Mouse (Mus musculus) Muller cell, postnatal 12 days (primary cell): Measurements from ENCODE around the gene Ephb3.
A peak's percentile ranks its signal among the peaks of the same experiment; 100 is the strongest.

Source experiments
- DNase-seq: peaks from one replicate; pipeline ENCODE4 v3.0.0-alpha.2; 2015; ENCODE audit errors: inconsistent ontology term

The Ephb3 gene

DNA sequence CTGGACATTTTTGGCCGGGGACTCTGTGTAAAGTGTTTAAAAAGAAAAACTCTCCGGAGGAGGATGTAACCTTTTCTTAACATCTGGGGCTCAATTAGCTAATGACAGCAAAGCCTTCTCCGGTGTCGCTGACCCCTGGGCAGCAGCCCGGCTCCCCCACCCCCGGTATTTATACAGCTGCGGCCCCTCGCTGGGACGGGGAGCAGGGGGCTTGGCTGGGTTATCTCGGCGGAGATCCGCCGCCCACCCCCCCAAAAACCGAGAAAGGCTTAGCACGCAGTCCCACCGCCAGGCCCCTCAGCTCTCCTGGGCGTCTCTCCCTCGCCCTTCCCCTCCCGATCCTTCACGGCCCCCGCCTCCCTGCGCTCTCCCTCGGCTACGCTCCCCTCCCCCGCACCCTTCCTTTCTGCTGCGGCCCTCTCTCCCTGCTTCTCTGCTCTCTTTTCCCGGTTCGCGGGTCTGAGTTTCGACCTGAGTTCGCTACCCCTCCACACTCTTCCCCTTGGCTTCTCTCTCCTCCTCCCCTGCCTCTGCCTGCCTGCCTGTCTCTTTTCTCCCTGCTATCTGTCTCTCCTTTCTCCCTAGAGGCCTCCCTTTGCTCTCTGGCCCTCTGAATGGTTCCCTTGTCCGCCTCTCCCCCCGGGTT is 42.0 kb downstream of the Ephb3 start:
- DNase-seq, result peak; percentile 29

DNA sequence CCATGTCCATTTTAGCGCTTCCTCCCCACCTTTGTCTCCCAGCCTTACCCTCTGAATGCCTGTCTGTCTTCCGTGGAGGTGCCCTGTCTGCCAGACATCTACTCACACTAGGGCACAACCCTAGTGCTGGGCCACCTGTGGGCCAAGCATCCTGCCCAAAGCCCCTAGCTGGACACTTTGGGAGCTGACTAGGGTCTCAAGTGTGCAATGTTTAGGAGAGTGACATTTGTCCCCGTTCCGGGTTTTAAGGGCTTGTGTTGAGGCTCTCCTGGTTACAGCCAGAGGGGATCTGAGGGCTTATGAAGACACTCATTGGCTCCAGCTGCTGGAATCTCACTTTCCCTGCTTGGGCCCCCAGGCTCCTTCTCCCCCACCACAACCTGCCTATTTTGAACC is 42.5 kb downstream of the Ephb3 start:
- DNase-seq, result no peak

DNA sequence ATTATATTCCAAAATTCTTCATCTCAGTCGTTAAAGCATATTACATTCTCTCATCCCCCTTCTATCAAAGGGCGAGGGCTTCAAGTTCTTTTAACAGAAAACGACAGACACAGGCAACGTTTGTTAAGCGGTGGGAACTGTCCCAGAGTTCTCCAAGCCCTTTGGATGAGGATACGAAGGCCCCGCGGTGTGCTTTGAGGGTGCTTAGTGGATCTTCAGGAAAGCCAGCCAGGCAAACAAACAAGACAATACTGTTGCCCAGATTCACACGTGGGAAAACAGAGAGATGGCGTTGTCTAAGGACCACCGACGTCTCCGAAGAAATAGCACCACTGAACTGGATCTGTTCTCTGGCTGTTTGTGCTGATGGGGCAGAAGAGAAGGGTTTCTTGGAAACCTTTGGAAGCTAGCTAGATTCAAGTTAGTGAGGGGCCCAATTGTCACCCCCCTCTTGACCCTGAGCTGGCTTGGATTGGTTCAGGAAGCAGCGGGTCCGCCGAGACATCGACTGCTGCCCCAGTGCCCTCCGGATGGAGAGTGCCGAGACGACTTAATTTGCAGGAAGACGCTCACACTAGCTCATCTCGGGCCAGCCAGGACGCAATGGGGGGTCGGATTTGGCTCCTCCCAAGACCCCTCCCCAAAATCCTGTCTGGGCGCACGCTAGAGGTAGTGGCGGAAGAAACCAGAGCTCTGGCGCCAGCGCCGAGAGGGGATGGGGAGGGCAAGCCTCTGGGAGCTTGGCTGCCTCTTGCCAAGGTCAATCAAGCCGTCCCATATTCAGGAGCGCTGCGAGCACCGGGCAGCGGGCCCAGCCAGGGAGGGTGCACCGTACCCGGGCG is 43.5 kb downstream of the Ephb3 start:
- DNase-seq, result peak; percentile 59

DNA sequence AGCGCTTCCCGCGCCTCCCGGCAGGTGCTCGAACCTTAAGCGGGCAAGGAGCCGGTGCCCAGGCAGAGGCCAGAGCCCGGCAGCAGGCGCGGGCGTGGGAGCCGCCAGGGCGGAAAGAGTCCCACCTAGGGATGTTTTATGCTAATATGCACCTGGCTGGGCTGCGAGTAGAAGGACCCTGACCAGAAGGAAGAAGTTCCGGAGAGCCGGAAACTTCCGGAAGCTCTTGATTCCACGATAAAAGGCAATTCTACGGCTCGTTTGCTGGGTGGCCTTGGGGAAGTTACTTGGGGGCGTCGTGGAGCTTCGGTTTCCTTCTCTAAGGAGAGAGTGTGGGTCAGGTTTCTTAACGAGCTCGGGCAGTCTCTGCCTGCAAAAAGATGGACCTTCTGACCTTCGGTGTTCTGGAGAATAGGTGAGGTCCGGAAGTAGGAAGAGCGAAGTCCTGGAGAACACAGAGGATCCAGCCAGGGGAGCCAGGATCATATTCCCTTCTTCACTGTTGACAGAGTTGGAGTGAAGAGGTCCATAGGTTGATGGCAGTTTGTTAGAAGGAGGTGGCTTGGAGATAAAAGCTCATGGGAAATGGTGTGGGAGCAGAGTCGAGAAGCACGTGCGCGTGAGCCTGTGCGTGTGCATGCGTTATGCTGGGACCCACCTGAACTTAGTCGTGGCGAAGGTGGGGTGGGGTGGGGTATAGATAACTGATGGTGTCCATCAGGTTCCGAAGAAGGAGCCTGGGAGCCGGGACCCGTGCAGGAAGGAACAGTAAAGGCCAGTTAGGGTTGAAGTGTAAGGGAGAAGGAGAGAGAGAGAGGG is 44.4 kb downstream of the Ephb3 start:
- no peak for DNase-seq

DNA sequence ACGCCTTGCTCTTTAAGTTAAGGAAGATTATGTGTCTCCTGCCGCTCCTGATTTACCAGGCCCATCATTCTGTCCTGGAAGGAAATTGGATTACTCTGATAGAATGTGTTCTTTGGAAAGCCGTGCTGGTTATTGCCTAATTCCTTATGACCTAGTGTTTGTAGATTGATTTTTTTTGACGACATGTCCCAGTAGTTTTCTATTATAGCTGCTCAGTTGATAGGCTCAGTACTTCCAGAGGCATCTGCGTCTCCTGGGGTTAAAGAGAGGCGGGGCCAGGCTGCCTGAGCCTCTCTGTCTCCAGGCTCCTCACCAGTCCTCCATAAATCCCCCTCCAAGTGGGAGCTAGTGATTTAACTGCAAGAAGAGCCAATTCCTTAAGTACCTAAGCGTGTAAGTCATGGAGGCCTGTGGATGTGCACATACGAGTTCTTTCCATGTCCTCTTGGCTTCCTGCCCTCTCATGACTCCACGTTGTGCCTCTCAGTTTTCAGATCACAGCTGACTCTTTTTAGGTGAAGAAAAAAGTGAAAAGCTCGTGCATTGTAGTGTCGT is 47.9 kb downstream of the Ephb3 start:
- DNase-seq, result no peak

DNA sequence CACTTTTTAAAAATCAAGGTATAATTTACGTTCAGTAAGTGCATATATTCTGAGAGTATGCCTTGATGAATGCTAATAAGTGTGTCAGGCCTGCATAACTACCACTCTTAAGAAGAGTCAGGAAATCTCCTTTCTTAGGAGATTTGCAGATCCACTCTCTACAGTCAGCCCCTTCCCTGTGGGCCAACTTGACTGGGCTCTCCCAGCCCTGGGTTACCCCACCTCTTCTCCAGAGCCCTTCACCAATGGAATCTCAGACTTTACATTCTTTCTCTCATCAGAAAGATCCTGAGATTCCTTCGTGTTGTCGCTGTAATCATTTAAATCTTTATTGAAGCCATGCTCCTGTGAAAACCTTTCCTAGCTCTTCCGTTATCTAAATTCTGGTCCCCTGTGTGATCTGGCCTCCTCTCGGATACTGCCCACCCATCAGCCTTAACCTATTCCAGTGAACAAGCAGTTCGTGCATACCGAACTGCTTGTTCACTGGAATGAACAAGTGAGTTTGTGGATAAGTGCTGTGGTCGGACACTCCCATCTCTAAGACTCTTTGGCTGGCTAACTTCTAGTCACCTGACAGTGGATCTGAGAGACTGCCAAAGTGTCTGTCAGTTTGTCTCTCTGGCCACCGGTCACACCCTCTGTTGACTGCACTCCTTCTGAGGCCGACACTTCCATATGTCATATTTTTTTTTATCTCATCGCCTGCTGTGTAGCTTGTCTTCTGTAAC is 51.2 kb downstream of the Ephb3 start:
- DNase-seq, result no peak

DNA sequence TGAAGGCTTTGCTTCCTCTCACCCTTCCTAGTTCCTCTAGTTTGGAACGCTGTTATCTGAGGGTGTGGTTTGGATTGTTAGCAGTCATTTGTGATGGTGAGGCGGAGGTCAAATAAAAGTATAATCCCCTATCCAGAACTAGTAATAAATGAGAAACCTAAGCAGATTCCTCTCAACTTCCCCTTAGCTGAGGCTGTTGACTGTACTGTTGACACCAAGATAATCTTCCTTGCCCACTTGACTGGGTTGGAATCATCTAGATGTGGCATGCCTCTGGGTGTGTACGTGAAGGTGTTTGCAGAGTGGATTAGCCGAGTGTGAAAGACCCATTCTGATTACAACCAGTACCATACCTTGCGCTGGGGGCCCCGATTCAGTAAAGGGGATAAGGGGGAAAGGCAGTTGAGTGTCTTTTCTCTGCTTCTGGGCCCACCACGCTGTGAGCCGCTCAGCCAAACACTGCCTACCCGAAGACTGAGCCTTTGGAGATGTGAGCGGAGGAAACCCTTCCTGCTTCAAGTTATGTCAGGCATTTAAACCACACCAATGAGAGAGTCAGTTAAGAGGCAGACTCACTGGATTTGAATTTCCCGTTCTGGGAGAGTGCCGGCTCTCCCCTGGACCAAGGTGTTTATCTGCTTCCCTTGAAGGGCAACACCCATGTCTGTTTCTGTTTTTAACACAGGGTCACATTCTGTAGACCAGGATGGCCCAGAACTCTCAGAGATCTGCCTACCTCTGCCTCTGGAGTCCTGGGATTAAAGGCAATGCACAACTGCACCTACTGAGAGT is 52.2 kb downstream of the Ephb3 start:
- DNase-seq, result no peak

DNA sequence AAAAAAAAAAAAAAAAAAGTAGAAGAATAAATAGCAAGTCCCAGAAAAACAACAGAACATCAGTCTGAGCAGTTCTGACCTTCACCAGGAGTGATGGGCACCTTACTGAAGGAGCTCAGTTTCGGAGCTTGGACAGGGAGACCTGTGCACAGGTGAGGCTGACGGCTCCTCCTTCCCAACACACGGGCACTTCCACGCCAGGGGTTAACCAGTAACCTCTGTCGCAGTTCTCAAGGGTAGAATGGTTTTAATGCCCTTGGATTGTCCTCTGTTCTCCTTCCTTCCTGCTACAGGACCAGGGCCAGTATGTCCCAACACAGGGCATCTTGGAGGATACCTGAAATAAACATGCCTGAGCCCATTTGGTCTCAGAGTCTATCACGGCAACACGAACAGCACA is 60.9 kb downstream of the Ephb3 start:
- no peak for DNase-seq

DNA sequence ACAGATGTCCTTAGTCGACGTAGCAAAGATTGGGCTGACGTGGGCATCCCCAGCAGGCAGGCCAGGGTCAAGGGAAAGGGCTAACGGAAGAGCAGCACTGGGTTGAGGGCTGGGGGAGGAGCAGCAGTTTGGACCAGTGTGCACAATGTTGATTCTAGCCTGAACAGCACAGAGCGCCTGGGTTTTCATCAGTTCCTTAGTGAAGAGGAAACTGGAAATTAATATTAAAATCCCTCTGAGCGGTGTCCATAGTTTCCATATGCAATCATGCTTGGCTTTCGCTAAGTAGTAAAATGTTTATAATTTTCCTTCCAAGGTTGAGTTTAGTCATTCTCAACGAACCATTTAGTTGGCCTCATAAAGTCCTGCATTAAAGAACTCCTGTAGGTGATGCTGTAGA is 65.2 kb downstream of the Ephb3 start:
- DNase-seq, result no peak

DNA sequence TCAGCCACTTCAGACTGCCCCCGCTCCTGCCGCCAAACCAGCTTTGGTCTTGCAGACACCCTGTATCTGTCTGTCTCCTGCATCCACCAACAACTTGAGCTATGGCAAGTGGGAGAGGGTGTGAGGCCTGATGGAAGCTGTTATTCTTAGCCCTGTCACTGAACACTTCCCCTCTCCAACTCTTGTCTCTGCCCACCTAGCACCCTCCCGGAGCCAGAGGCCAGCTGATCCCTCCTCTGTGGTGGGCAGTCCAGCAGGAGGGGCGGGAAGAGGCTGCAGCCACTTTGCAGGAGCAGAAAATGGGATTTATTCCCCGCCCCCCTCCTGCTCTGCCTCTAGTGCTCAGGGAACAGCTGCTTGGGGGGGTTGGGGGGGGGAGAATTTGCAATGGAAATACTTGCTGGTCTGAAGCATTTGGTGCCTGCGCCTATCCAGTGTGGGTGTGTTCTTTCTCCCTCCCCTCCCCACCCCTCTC is 67.3 kb downstream of the Ephb3 start:
- no peak for DNase-seq

DNA sequence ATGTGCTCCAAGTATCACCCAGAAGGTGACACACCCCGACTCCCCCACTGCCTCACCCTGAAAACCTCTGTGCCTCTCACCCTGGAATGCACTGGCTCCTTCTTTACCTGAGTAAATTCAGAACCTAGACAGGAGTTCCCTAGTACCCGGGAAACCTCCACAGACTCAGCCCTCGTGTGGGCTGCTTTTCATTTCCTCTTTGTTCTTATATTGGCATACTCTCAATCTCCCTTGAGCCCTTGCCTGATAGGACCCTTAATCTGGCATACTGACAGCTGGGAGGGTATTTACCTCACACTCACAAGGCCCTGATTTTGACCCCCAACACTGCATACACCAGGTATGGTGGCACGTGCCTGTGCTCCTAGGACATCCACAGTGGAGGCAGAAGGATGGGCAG is 68.2 kb downstream of the Ephb3 start:
- no peak for DNase-seq
